Mouse (Mus musculus): Measurements from ENCODE around the gene Hspa13.

The Hspa13 gene

DNA sequence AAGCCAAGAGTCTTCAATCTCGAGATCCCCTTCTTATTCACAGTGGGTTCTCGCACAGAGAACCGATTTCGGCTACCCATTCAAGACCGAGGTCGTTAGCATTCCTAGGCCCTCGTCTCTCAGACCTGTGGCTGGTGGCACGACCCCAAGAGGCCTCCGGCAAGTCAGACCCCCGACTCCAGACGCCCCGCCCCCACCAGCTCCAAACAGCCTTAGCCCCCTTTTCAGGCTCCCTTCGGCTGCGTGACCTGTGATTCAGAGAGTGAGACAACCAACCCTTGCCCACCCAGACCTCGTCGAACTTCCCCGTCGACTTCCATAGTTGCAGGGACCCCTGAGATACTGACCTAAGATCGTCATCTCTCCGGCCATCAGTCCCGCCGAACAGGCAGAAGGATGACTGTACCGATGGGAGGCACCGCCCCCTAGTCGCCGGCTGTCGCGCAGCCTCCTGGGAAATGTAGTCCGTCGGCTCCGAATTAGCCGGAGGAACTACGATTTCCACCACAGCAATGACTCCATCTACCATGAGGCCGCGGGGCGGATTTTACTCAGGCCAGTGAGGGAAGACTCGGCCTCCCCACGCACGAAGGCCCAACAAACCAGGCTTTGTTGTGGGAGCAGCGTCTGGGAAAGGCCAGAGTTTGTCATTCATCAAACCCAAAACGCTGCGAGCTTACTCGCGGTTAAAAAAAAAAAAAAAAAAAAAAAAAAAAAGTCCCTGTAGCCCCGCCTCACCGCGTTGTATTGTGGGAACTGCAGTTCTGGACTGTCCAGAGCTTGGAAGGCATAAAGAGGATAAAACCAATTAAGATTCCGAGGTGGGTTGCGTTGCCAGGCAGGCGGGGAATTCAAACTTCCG is at the start of gene Hspa13:
Gene Hspa13 (minus strand): TSS at position 717 of the 862 bp plus-strand sequence.
- DNase-seq = peak; percentile 95

- no peak for DNase-seq
These were observed 12.4 kb upstream of the Hspa13 start for GRCm38 (mm10) chr16:75779271-75779670.

- DNase-seq = no peak
These were observed 6.3 kb upstream of the Hspa13 start for GRCm38 (mm10) chr16:75773222-75773621.

DNA sequence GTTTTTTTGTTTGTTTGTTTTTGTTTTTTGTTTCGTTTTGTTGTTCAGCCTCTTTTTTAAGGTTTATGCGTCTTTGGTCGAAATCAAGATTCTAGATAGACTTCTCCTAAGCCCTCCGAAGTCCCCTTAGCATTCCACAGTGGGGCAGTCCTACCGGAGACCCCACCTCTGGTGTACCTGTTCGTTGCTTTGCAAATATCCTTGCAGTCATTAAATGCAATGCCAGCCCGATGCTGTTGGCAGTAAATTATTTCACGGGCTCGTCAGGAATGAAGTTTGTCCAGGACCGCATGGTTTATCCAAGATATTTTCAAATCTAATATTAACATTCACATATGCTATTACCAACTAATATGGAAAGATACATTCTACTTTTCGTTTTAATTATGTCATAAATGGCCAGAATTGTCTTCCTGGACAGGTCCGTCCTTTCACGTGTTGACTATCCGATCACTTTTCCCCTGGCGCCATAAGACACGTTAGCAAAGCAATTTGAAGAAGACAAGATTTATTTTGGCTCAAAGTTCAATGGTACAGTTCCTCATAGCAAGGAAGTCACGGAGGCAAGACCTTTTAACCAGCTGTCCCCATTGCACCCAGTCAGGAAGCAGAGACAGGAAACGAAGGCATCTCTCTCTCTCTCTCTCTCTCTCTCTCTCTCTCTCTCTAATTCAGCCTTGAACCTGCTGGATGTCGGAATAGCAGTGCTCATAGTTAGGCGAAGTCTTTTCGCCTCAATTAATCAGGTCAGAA is 522 bp upstream of the Hspa13 start:
- no peak for DNase-seq

- no peak for DNase-seq
These were observed 14.0 kb downstream of the Hspa13 start for GRCm38 (mm10) chr16:75752876-75753275.

DNA sequence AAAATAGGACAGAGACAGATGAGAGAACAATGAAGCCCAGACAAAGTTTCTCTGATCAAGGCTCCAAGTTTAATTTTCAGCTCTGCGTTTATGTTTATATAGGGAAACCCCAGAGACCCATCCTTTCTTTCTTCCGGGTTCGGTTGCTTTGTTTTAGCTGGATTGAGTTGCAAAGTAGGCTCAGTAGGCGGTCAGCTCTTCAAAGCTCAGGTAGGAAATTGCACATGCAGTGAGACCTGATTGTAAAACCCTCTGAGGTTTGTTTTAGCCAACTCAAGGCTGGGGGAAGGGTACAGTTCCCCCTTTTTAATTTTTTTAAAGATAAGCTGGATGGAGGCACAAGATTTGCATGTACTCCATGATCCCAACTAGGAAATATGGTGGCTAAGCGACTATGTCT is 16.8 kb downstream of the Hspa13 start:
- no peak for DNase-seq

DNA sequence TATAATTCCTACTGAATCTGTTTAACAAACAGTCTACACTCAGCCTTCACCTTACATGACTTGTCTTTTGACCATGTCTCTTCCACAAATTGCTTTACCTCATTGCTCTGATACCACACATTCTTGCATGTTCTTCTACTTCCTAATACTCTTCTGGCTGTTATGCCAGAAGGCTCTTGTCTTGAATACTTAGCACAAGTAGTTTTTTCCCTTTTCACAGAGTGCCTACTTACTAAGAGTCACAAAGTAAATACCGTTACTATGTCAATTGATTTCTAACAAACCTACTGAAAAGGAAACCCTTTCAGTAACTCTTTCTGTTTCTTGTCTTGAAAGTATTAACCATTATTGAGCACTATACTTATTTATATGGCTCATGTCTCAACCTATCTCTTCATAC is 18.0 kb downstream of the Hspa13 start:
- DNase-seq = no peak

DNA sequence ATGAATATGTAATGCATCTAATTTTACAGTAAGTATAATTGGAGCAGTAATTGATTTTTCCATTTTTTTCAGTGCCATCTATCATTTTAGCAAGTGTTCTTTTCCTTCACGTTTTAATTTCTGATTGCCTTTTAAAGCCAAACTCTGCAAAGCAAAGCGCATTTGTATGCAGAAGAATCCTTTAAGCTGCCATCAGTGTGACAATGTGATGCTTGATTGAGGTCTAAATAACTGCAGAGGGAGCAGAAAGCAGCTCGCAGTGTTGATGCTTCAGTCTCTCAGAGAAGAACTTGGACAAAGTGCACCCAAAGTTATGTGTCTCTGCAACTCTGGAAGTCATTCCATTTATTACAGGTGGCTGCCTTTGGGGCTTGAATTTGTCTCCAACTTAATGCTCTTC is 22.9 kb downstream of the Hspa13 start:
- no peak for DNase-seq

DNA sequence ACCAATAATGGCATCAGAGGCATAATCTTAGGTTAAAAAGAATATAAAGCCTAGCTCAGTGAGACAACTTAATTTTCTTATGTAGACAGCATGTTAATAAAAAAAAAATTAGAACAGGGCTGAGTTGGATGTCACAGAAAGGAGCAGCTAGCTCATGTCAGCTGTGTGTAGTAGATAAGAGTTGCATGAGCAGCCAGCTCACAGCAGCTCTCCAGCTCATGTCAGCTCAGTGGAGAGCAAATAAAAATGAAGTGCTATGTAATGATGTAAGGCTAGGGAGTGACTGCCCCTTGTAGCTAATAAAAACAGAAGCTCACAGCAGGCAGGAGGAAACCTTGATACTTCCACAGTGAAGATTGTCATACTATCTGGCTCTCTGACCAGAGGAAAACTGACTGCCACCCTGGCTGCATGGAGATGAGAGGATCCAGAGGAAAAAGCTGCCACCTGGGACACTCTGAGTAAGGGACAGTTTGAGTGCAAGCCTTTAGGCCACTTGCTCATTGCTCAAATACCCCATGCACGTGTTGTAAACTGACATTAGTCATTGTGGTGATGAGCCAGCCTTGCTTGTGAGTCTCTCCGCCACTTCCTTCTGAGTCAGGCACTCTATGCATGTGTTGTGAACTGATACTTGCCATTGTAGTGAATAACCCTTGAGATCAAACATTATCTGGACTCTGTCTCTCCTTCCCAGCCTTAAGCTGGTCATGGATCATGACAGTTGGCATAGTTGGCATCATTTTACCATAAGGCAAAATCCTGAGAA is 49.3 kb downstream of the Hspa13 start:
- peak; percentile 16 for DNase-seq

DNA sequence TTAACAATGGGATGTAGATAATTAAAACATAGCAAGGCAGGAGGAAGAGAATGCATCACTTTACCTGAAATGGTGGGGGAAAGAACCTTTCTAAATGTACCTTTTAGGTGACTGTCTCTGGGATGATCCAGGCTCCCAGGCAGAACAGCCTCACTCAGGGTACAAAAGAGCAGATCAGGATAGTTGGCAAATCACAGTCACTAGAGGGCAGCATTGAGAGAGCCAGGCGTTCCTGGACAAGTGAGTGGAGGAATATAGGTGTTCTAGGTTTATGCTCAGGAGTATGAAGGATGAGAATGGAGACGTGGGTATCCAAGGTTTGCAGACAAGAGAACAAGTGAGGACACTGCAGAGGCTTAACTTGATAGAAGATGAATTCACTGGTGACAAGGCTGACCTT is 70.7 kb downstream of the Hspa13 start:
- DNase-seq = peak; percentile 40

Measured in liver (tissue).